Mouse (Mus musculus): ENCODE results near the gene Sec14l2. TPM values are rescaled to one million over a fixed set of nuclear protein-coding genes. Genes with fewer than 3 reads are reported as not detected.

Gene Sec14l2
- polyA plus RNA-seq, 2 experiments from 2014 or later, result 0.48 to 1.2 TPM

GRCm38 (mm10) chr11:4048438-4048837 is 74.8 kb downstream of the Sec14l2 start:
- no peak for ATAC-seq

- ATAC-seq, result no peak
Measured at GRCm38 (mm10) chr11:4047766-4048165, 75.4 kb downstream of the Sec14l2 start.

Other genes with a start within 250 kb of the Sec14l2 start
- not detected for gene 4921536K21Rik, start 228.3 kb downstream of the Sec14l2 start, polyA plus RNA-seq (2017; shearing (Covaris generic))
- gene Dusp18, start 228.2 kb downstream of the Sec14l2 start, polyA plus RNA-seq (2017; shearing (Covaris generic)), result under 1 TPM; 0.10 to 0.20 TPM
- 1 to 10 TPM; 1.1 to 1.2 TPM for gene Slc35e4, start 208.8 kb downstream of the Sec14l2 start, polyA plus RNA-seq (2017; shearing (Covaris generic))
- gene Tcn2, start 191.3 kb downstream of the Sec14l2 start, polyA plus RNA-seq (2017; shearing (Covaris generic)), result 10 to 100 TPM; 20.4 to 23.1 TPM
- gene Pes1, start 159.4 kb downstream of the Sec14l2 start, polyA plus RNA-seq (2017; shearing (Covaris generic)), result 10 to 100 TPM; 45.6 to 74.8 TPM
- gene 4930556J24Rik, start 146.6 kb downstream of the Sec14l2 start, polyA plus RNA-seq (2017; shearing (Covaris generic)), result not detected
- gene Gal3st1, start 139.8 kb downstream of the Sec14l2 start, polyA plus RNA-seq (2017; shearing (Covaris generic)), result not detected
- not detected for gene Sec14l4, start 92.0 kb downstream of the Sec14l2 start, polyA plus RNA-seq (2017; shearing (Covaris generic))
- not detected for gene Sec14l3, start 58.6 kb downstream of the Sec14l2 start, polyA plus RNA-seq (2017; shearing (Covaris generic))
- 1 to 10 TPM; 1.4 to 2.8 TPM for gene Mtfp1, start 28.0 kb downstream of the Sec14l2 start, polyA plus RNA-seq (2017; shearing (Covaris generic))
- 10 to 100 TPM in 1 of 2 experiments, 1 to 10 TPM in 1; 8.8 to 11.5 TPM for gene Rnf215, start 11.8 kb upstream of the Sec14l2 start, polyA plus RNA-seq (2017; shearing (Covaris generic))
- gene Ccdc157, start 36.9 kb upstream of the Sec14l2 start, polyA plus RNA-seq (2017; shearing (Covaris generic)), result 1 to 10 TPM; 1.4 to 2.7 TPM
- gene Sf3a1, start 36.9 kb upstream of the Sec14l2 start, polyA plus RNA-seq (2017; shearing (Covaris generic)), result 10 to 100 TPM; 49.6 to 53.0 TPM
- 10 to 100 TPM; 23.8 to 25.6 TPM for gene Tbc1d10a, start 63.4 kb upstream of the Sec14l2 start, polyA plus RNA-seq (2017; shearing (Covaris generic))
- 10 to 100 TPM; 37.5 to 42.0 TPM for gene Castor1, start 94.8 kb upstream of the Sec14l2 start, polyA plus RNA-seq (2017; shearing (Covaris generic))
- 10 to 100 TPM; 18.0 to 19.8 TPM for gene Osm, start 113.0 kb upstream of the Sec14l2 start, polyA plus RNA-seq (2017; shearing (Covaris generic))
- 1 to 10 TPM; 2.9 to 6.6 TPM for gene Lif, start 134.1 kb upstream of the Sec14l2 start, polyA plus RNA-seq (2017; shearing (Covaris generic))

Data from activated CD4-positive, CD25-positive, alpha-beta regulatory T cell, adult 4 months (primary cell).